Mouse (Mus musculus): ENCODE measurements around the gene Usp29. TPM values are rescaled to one million over a fixed set of nuclear protein-coding genes. Genes with fewer than 3 reads are reported as not detected.
"Not testable (repeated sequence)": the region's sequence is repeated elsewhere in the genome, so short reads cannot be mapped to it uniquely, and the experiment has no call there.

Usp29 gene
- polyA plus RNA-seq, 1 experiment = 0.02 TPM

DNA sequence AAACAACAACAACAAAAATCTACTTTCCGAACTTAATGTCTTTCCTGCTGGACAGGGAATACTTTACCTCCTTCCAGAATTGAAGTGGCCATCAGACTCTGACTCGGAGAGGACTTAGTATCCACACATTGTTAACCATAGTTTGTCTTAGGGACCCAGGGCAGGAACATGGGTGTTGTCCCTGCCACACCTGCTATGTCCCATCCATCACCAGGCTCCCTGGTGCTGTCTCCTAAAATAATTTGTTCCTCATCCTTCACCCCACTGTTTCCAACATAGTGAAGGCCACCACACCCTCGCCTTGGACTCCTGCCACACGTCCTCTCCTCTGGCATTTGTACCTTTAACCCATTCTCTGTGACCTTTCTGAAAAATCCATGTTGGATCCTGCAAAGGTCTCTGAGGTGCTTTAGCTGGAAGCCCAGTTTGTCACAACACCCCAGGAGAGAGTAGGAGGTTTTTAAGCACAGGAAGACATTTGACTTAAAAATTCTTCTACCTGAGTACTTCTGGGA lies 26.5 kb downstream of the Usp29 start:
- peaks cover 2% of the 10 kb centered on the region; the same call in 1 of the 2 replicates for H3K9me3 ChIP-seq (ENCODE audit: control insufficient read depth, low read length)
- no peaks in the 10 kb centered on the region for H3K36me3 ChIP-seq (ENCODE audit: control insufficient read depth)
- TF ChIP-seq TAL1 (IDR thresholded peaks at IDR 0.05; ENCODE audit: low read length) = no peak
- no peaks in the 10 kb centered on the region for H3K4me1 ChIP-seq (ENCODE audit: control insufficient read depth)
- H3K27me3 ChIP-seq (ENCODE audit: control insufficient read depth) = no peaks in the 10 kb centered on the region
- H3K4me3 ChIP-seq (replicated peaks) = no peak overlapping the region

DNA sequence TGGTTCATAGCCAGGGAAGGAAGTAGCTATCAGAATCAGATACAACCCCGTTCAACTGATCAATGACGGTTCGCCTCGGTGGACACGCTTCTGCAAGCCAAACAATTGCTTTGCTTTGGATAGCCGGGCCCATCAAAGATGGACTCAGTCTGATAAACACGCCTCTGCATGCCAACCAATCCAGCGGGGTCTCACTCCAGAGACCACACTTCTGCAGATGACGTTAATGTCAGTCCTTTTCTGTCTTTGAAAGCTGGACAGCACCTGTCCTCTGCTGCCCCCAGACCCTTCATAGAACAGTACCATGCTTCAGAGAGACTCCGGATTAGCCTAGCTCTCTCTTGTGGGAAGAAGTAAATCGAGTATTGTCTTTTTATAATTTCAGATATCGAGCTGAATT lies 29.3 kb downstream of the Usp29 start:
- no peak for TF ChIP-seq GATA1 (IDR thresholded peaks at IDR 0.05; ENCODE audit: low read length)
- TF ChIP-seq TAL1 (IDR thresholded peaks at IDR 0.05; ENCODE audit: low read length) = no peak
- H3K9me3 ChIP-seq (ENCODE audit: control insufficient read depth, low read length) = peaks cover 2% of the 10 kb centered on the region; the same call in 1 of the 2 replicates
- no peaks in the 10 kb centered on the region for H3K36me3 ChIP-seq (ENCODE audit: control insufficient read depth)
- H3K27me3 ChIP-seq (ENCODE audit: control insufficient read depth) = no peaks in the 10 kb centered on the region
- H3K4me3 ChIP-seq (replicated peaks) = no peak overlapping the region
- H3K4me1 ChIP-seq (ENCODE audit: control insufficient read depth) = no peaks in the 10 kb centered on the region

DNA sequence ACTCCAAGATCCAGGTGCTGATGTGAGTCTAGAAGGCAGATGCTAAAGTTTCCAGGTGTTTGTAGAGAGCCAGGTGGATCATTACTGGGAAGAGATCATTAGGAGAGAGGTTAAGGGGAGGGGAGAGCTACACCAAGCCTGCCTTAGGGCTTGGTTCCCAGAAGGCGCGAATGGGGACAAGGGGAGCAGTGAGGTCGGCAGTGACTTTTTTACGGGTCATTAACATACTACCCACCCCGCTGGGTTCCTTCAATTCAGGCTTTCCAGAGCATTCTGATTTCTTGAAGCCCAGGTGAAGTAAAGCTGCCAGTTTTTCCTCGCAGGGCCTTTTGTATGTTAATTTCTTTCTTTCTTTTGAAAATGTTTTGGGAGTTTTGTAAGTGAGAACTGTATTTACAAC lies 29.8 kb downstream of the Usp29 start:
- Histone ChIP-seq H3K4me3 (replicated peaks) (no peak overlapping the region), H3K9me3 (ENCODE audit: control insufficient read depth, low read length) (peaks cover 2% of the 10 kb centered on the region; the same call in 1 of the 2 replicates), H3K27me3 (ENCODE audit: control insufficient read depth) (no peaks in the 10 kb centered on the region), H3K4me1 (ENCODE audit: control insufficient read depth) (no peaks in the 10 kb centered on the region), H3K36me3 (ENCODE audit: control insufficient read depth) (no peaks in the 10 kb centered on the region)
- TF ChIP-seq GATA1 (IDR thresholded peaks at IDR 0.05; ENCODE audit: low read length) = no peak
- no peak for TF ChIP-seq TAL1 (IDR thresholded peaks at IDR 0.05; ENCODE audit: low read length)

DNA sequence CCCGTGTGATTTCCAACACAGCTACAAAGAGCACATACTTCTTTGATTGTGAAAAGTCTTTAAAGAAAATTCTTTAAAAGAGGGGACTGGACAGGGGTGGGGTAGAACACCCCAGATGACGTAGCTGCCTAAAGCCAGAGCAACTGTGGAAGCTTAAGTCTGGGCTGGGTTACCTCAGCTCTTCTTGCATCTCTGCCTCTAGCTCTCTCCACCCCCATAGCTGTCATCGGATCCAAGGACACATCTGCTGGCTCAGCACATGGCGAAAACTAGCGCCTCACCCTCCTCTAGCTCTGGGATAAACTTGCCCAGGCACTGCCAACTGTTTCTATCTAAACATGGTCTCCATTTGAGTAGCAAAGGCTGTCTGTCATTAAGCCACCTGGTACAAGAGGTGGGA lies 34.9 kb downstream of the Usp29 start:
- no peaks in the 10 kb centered on the region for H3K27me3 ChIP-seq (ENCODE audit: control insufficient read depth)
- H3K36me3 ChIP-seq (ENCODE audit: control insufficient read depth) = no peaks in the 10 kb centered on the region
- TF ChIP-seq GATA1 (IDR thresholded peaks at IDR 0.05; ENCODE audit: low read length) (no peak), TAL1 (IDR thresholded peaks at IDR 0.05; ENCODE audit: low read length) (no peak)
- H3K4me3 ChIP-seq (replicated peaks) = no peak overlapping the region
- H3K4me1 ChIP-seq (ENCODE audit: control insufficient read depth) = no peaks in the 10 kb centered on the region
- no peaks in the 10 kb centered on the region; the same call in 1 of the 2 replicates for H3K9me3 ChIP-seq (ENCODE audit: control insufficient read depth, low read length)

- TF ChIP-seq GATA1 (IDR thresholded peaks at IDR 0.05; ENCODE audit: low read length) (no peak), TAL1 (IDR thresholded peaks at IDR 0.05; ENCODE audit: low read length) (no peak)
- Histone ChIP-seq H3K27me3 (ENCODE audit: control insufficient read depth) (no peaks in the 10 kb centered on the region), H3K4me1 (ENCODE audit: control insufficient read depth) (no peaks in the 10 kb centered on the region), H3K36me3 (ENCODE audit: control insufficient read depth) (no peaks in the 10 kb centered on the region), H3K9me3 (ENCODE audit: control insufficient read depth, low read length) (no peaks in the 10 kb centered on the region; the same call in 1 of the 2 replicates), H3K4me3 (replicated peaks) (no peak overlapping the region)
Measured at GRCm38 (mm10) chr7:6770286-6770685, 39.9 kb downstream of the Usp29 start.

DNA sequence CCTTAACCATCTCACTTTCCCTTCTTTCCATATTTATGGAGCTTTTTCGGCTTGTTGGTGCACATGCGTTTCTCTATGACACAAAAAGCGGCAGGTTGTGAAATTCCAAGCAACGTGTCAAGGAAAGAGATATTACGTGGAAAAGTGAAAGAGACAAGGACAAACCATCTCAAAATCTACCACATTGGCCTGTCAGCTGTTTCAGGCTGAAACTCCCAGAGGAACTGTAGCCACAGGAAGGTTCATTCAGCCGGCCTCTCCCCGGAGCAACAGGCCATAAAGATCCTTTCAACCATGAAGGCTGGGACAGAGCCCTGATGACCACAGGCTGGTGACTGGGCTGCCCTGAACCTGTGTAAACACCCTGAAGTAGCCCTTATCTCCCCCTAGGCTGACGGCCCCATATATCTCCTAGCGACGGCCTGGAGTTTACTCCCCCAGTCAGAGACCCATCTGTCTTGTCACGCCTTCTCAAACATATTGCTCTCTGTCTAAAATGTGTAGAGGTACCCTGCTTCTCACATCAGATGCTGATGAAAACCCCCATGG lies 43.6 kb downstream of the Usp29 start:
- H3K4me3 ChIP-seq (replicated peaks); H3K27me3 ChIP-seq (ENCODE audit: control insufficient read depth); H3K4me1 ChIP-seq (ENCODE audit: control insufficient read depth); H3K36me3 ChIP-seq (ENCODE audit: control insufficient read depth); H3K9me3 ChIP-seq (ENCODE audit: control insufficient read depth, low read length): not testable (repeated sequence)

- Histone ChIP-seq H3K36me3 (ENCODE audit: control insufficient read depth) (no peaks in the 10 kb centered on the region), H3K9me3 (ENCODE audit: control insufficient read depth, low read length) (0 out of 2 replicates have a peak, but pooled peaks cover 2% of the 10 kb centered on the region), H3K4me3 (replicated peaks) (no peak overlapping the region), H3K4me1 (ENCODE audit: control insufficient read depth) (no peaks in the 10 kb centered on the region), H3K27me3 (ENCODE audit: control insufficient read depth) (no peaks in the 10 kb centered on the region)
- TF ChIP-seq GATA1 (IDR thresholded peaks at IDR 0.05; ENCODE audit: low read length) (no peak), TAL1 (IDR thresholded peaks at IDR 0.05; ENCODE audit: low read length) (no peak)
Measured at GRCm38 (mm10) chr7:6776314-6777059, 46.1 kb downstream of the Usp29 start.

- 0 out of 2 replicates have a peak, but pooled peaks cover 2% of the 10 kb centered on the region for H3K9me3 ChIP-seq (ENCODE audit: control insufficient read depth, low read length)
- H3K36me3 ChIP-seq (ENCODE audit: control insufficient read depth) = no peaks in the 10 kb centered on the region
- no peaks in the 10 kb centered on the region for H3K27me3 ChIP-seq (ENCODE audit: control insufficient read depth)
- TF ChIP-seq TAL1 (IDR thresholded peaks at IDR 0.05; ENCODE audit: low read length) (no peak), GATA1 (IDR thresholded peaks at IDR 0.05; ENCODE audit: low read length) (no peak)
- H3K4me3 ChIP-seq (replicated peaks) = no peak overlapping the region
- no peaks in the 10 kb centered on the region for H3K4me1 ChIP-seq (ENCODE audit: control insufficient read depth)
Measured at GRCm38 (mm10) chr7:6777107-6777506, 46.7 kb downstream of the Usp29 start.

DNA sequence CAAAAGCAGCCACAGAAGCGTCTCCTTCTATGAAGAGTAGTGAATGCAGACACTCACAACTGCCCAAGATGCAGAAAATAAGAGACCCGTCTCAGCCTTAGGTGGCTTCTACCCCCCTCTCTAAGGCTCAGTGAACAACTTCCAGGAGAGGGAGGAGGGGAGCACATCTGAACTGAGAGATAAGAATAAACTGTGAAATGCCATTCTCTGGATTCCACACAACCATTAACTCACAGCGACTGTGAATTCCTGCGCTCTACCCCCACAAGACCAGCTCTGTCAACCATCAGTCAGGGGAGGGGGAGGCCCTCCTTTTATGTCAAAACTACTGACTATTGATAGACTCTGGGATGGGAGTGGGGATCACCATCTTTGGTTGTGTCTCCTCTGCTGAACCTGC lies 47.3 kb downstream of the Usp29 start:
- H3K4me1 ChIP-seq (ENCODE audit: control insufficient read depth) = no peaks in the 10 kb centered on the region
- H3K4me3 ChIP-seq (replicated peaks) = no peak overlapping the region
- TF ChIP-seq GATA1 (IDR thresholded peaks at IDR 0.05; ENCODE audit: low read length) (no peak), TAL1 (IDR thresholded peaks at IDR 0.05; ENCODE audit: low read length) (no peak)
- H3K36me3 ChIP-seq (ENCODE audit: control insufficient read depth) = no peaks in the 10 kb centered on the region
- H3K27me3 ChIP-seq (ENCODE audit: control insufficient read depth) = no peaks in the 10 kb centered on the region
- H3K9me3 ChIP-seq (ENCODE audit: control insufficient read depth, low read length) = 0 out of 2 replicates have a peak, but pooled peaks cover 2% of the 10 kb centered on the region

Data from erythroblast, embryonic 14.5 days (primary cell).